Mouse (Mus musculus): Measurements from ENCODE around the gene Fancc. TPM values are rescaled to one million over a fixed set of nuclear protein-coding genes. Genes with fewer than 3 reads are reported as not detected.

The Fancc gene
- polyA plus RNA-seq, 1 experiment = 8.1 TPM

- no peak overlapping the region for H3ac ChIP-seq (ENCODE audit: control insufficient read depth, insufficient read length)
- TF ChIP-seq POLR2A (IDR thresholded peaks at IDR 0.05; ENCODE audit: insufficient read length, low read depth) (no peak), TCF12 (IDR thresholded peaks at IDR 0.05; ENCODE audit: insufficient read depth, poor library complexity, severe bottlenecking) (no peak), MAX (IDR thresholded peaks at IDR 0.05; ENCODE audit: low read depth) (no peak), MYOG (IDR thresholded peaks at IDR 0.05; ENCODE audit: control insufficient read depth in 1 of 3, insufficient read depth in 1 of 3, insufficient read length in 2 of 3, low read depth in 2 of 3) (no peak), POLR2AphosphoS2 (IDR thresholded peaks at IDR 0.05; ENCODE audit: insufficient read length, low read depth) (no peak), TCF3 (IDR thresholded peaks at IDR 0.05; ENCODE audit: insufficient read length, low read depth) (no peak), USF1 (IDR thresholded peaks at IDR 0.05; ENCODE audit: low read depth) (no peak), MYOD1 (IDR thresholded peaks at IDR 0.05; ENCODE audit: control insufficient read depth in 1 of 3, insufficient read length in 2 of 3, low read depth in 2 of 3) (no peak), REST (IDR thresholded peaks at IDR 0.05; ENCODE audit: insufficient read depth, insufficient read length) (no peak), SRF (IDR thresholded peaks at IDR 0.05; ENCODE audit: control insufficient read depth, insufficient read length, low read depth) (no peak), CEBPB (IDR thresholded peaks at IDR 0.05; ENCODE audit: insufficient read depth, poor library complexity, severe bottlenecking) (no peak)
- no peak overlapping the region for H3K4me3 ChIP-seq
- peaks cover 16% of the 10 kb centered on the region for H3K36me3 ChIP-seq (ENCODE audit: control insufficient read depth, insufficient read depth)
- H3K4me2 ChIP-seq (ENCODE audit: low read depth) = no peak overlapping the region
- no peaks in the 10 kb centered on the region for H3K27me3 ChIP-seq (ENCODE audit: control insufficient read depth, insufficient read depth, insufficient read length)
- H3K79me2 ChIP-seq (ENCODE audit: control insufficient read depth, insufficient read depth) = no peaks in the 10 kb centered on the region
These were observed 46.4 kb upstream of the Fancc start for GRCm38 (mm10) chr13:63543459-63543858.

DNA sequence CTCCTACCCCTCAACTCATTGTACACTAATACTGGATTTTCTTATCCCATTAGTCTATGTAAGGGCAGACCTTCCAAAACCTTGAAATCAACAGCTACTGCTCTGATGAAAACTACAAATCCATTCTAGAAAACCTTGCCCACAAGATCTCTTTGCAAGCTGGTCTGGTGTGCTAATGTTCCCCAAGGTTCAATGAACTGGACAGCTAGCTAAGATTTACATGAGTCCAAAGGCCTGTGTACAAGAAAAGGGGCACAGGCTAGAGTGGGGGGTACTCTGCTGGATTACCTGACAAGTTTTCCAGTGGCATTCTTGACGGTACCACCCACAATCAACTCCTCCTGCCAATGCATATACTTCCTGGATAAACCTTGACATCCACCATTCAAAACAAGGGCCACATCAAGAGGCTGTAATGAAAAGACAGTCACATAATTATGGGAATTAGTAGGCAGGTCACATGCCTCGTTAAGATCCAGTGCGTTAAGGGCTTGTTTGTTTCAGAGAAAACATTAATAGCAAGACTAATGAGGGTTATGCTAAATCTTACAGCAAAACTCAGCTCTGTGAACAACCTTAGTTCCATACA, 45.8 kb upstream of the Fancc start:
- H3K4me2 ChIP-seq (ENCODE audit: low read depth) = no peak overlapping the region
- TF ChIP-seq E2F4 (IDR thresholded peaks at IDR 0.05; ENCODE audit: insufficient read depth) = no peak
- TF ChIP-seq TCF12 (IDR thresholded peaks at IDR 0.05; ENCODE audit: insufficient read depth, poor library complexity, severe bottlenecking) = no peak
- no peak for TF ChIP-seq MAX (IDR thresholded peaks at IDR 0.05; ENCODE audit: low read depth)
- TF ChIP-seq TCF3 (IDR thresholded peaks at IDR 0.05; ENCODE audit: insufficient read length, low read depth) = no peak
- no peak for TF ChIP-seq MYOG (IDR thresholded peaks at IDR 0.05; ENCODE audit: control insufficient read depth in 1 of 3, insufficient read depth in 1 of 3, insufficient read length in 2 of 3, low read depth in 2 of 3)
- TF ChIP-seq MYOD1 (IDR thresholded peaks at IDR 0.05; ENCODE audit: control insufficient read depth in 1 of 3, insufficient read length in 2 of 3, low read depth in 2 of 3) = no peak
- no peak for TF ChIP-seq SRF (IDR thresholded peaks at IDR 0.05; ENCODE audit: control insufficient read depth, insufficient read length, low read depth)
- no peaks in the 10 kb centered on the region for H3K27me3 ChIP-seq (ENCODE audit: control insufficient read depth, insufficient read depth, insufficient read length)
- no peaks in the 10 kb centered on the region for H3K79me2 ChIP-seq (ENCODE audit: control insufficient read depth, insufficient read depth)
- H3K36me3 ChIP-seq (ENCODE audit: control insufficient read depth, insufficient read depth) = peaks cover 16% of the 10 kb centered on the region
- H3ac ChIP-seq (ENCODE audit: control insufficient read depth, insufficient read length) = no peak overlapping the region
- no peak overlapping the region for H3K4me3 ChIP-seq

GRCm38 (mm10) chr13:63541510-63541909, 44.4 kb upstream of the Fancc start:
- TF ChIP-seq MYOD1 (IDR thresholded peaks at IDR 0.05; ENCODE audit: control insufficient read depth in 1 of 3, insufficient read length in 2 of 3, low read depth in 2 of 3) = no peak
- TF ChIP-seq TCF12 (IDR thresholded peaks at IDR 0.05; ENCODE audit: insufficient read depth, poor library complexity, severe bottlenecking) = no peak
- no peak for TF ChIP-seq POLR2A (IDR thresholded peaks at IDR 0.05; ENCODE audit: insufficient read length, low read depth)
- TF ChIP-seq MAX (IDR thresholded peaks at IDR 0.05; ENCODE audit: low read depth) = no peak
- TF ChIP-seq SRF (IDR thresholded peaks at IDR 0.05; ENCODE audit: control insufficient read depth, insufficient read length, low read depth) = no peak
- no peak for TF ChIP-seq MYOG (IDR thresholded peaks at IDR 0.05; ENCODE audit: control insufficient read depth in 1 of 3, insufficient read depth in 1 of 3, insufficient read length in 2 of 3, low read depth in 2 of 3)
- TF ChIP-seq CEBPB (IDR thresholded peaks at IDR 0.05; ENCODE audit: insufficient read depth, poor library complexity, severe bottlenecking) = no peak
- no peak for TF ChIP-seq REST (IDR thresholded peaks at IDR 0.05; ENCODE audit: insufficient read depth, insufficient read length)
- TF ChIP-seq E2F4 (IDR thresholded peaks at IDR 0.05; ENCODE audit: insufficient read depth) = no peak
- no peak for TF ChIP-seq USF1 (IDR thresholded peaks at IDR 0.05; ENCODE audit: low read depth)
- TF ChIP-seq POLR2AphosphoS2 (IDR thresholded peaks at IDR 0.05; ENCODE audit: insufficient read length, low read depth) = no peak
- TF ChIP-seq TCF3 (IDR thresholded peaks at IDR 0.05; ENCODE audit: insufficient read length, low read depth) = no peak
- H3ac ChIP-seq (ENCODE audit: control insufficient read depth, insufficient read length) = no peak overlapping the region
- peaks cover 23% of the 10 kb centered on the region for H3K36me3 ChIP-seq (ENCODE audit: control insufficient read depth, insufficient read depth)
- H3K4me2 ChIP-seq (ENCODE audit: low read depth) = no peak overlapping the region
- H3K79me2 ChIP-seq (ENCODE audit: control insufficient read depth, insufficient read depth) = no peaks in the 10 kb centered on the region
- no peak overlapping the region for H3K4me3 ChIP-seq
- H3K27me3 ChIP-seq (ENCODE audit: control insufficient read depth, insufficient read depth, insufficient read length) = no peaks in the 10 kb centered on the region

DNA sequence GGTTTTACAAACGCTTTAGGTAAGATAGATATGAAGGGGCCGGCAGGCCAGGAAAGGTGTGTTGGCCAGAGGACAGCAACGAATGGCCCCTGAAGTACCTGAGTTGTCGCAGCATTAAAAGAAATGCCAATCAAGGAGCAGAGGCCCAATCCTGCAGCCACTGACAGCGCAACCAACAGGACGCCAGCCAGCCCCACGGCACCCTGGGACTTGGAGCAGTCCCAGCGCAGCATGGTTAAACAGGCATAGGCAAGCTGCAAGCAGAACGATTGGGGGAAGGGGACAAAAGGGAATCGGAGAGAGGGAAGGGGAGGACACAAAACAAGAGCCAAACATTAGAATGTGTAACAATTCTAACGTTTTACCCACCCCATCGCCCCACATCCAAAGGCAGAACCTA, 43.5 kb upstream of the Fancc start:
- peaks cover 23% of the 10 kb centered on the region for H3K36me3 ChIP-seq (ENCODE audit: control insufficient read depth, insufficient read depth)

DNA sequence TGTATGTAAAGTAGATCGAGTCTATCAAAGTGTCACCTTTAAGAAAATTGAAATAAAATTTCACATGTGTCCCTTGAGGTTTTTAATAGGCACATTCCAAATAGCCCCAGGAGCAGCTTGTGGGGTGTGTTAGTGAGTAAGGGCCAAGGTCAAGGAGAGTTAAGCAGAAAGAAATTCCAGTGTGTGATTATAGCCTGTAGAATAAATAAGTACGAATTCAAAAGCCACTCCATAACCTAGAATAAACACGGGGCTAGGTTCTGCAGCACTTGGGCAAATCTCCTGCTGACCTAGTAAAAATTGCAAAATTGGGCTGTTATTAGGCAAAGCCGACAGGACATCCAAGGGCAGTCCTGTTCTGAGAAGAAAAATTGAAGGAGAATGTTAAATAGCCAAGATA, 37.9 kb upstream of the Fancc start:
- Histone ChIP-seq H3K4me3 (no peak overlapping the region), H3K4me2 (ENCODE audit: low read depth) (no peak overlapping the region), H3ac (ENCODE audit: control insufficient read depth, insufficient read length) (no peak overlapping the region), H3K79me2 (ENCODE audit: control insufficient read depth, insufficient read depth) (no peaks in the 10 kb centered on the region), H3K27me3 (ENCODE audit: control insufficient read depth, insufficient read depth, insufficient read length) (no peaks in the 10 kb centered on the region), H3K36me3 (ENCODE audit: control insufficient read depth, insufficient read depth) (peaks cover 15% of the 10 kb centered on the region)
- TF ChIP-seq MYOG (IDR thresholded peaks at IDR 0.05; ENCODE audit: control insufficient read depth in 1 of 3, insufficient read depth in 1 of 3, insufficient read length in 2 of 3, low read depth in 2 of 3) (no peak), CEBPB (IDR thresholded peaks at IDR 0.05; ENCODE audit: insufficient read depth, poor library complexity, severe bottlenecking) (no peak), POLR2AphosphoS2 (IDR thresholded peaks at IDR 0.05; ENCODE audit: insufficient read length, low read depth) (no peak), MAX (IDR thresholded peaks at IDR 0.05; ENCODE audit: low read depth) (no peak), TCF3 (IDR thresholded peaks at IDR 0.05; ENCODE audit: insufficient read length, low read depth) (no peak), REST (IDR thresholded peaks at IDR 0.05; ENCODE audit: insufficient read depth, insufficient read length) (no peak), E2F4 (IDR thresholded peaks at IDR 0.05; ENCODE audit: insufficient read depth) (no peak), POLR2A (IDR thresholded peaks at IDR 0.05; ENCODE audit: insufficient read length, low read depth) (no peak), MYOD1 (IDR thresholded peaks at IDR 0.05; ENCODE audit: control insufficient read depth in 1 of 3, insufficient read length in 2 of 3, low read depth in 2 of 3) (no peak)

More for the DNA sequence above, 43.5 kb upstream of the Fancc start:
- Histone ChIP-seq H3K4me2 (ENCODE audit: low read depth) (no peak overlapping the region), H3K27me3 (ENCODE audit: control insufficient read depth, insufficient read depth, insufficient read length) (no peaks in the 10 kb centered on the region), H3ac (ENCODE audit: control insufficient read depth, insufficient read length) (no peak overlapping the region), H3K79me2 (ENCODE audit: control insufficient read depth, insufficient read depth) (no peaks in the 10 kb centered on the region), H3K4me3 (no peak overlapping the region)
- TF ChIP-seq REST (IDR thresholded peaks at IDR 0.05; ENCODE audit: insufficient read depth, insufficient read length) (no peak), MYOD1 (IDR thresholded peaks at IDR 0.05; ENCODE audit: control insufficient read depth in 1 of 3, insufficient read length in 2 of 3, low read depth in 2 of 3) (no peak)

Measured in myocyte (in vitro differentiated cells).